Mouse (Mus musculus): ENCODE measurements around the gene Nufip2. TPM values are rescaled to one million over a fixed set of nuclear protein-coding genes. Genes with fewer than 3 reads are reported as not detected.

Gene Nufip2
- polyA plus RNA-seq, 1 experiment from 2014 or later = 4.7 TPM

DNA sequence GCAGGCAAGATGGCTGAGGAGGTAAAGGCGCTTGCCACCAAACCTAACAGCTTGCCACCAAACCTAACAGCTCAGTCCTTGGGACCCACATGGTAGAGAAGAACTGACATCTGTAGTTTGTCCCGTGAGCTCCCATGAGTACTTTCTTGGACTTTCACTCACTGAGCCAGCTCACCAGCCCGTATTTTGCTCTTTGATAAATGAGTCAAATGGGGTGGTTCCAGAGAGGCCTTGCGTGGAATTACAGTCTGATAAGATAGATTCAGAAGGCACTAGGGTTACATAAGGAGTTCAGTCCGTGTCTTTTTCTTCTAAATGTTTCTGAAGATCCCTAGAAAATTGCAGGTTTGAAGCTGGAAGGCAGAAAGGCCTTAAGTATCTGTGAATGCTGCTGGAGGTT is 66.6 kb downstream of the Nufip2 start:
- ATAC-seq (ENCODE audit: insufficient number of reproducible peaks, insufficient read depth, low FRiP score, low TSS enrichment, low read depth) = no peak
- Histone ChIP-seq H3K9me3 (no peaks in the 10 kb centered on the region), H3K4me2 (no peak overlapping the region), H3K4me3 (replicated peaks) (no peak overlapping the region), H3K27me3 (peaks cover 3% of the 10 kb centered on the region; the same call in 1 of the 2 replicates), H3K27ac (no peak overlapping the region), H3K36me3 (no peaks in the 10 kb centered on the region), H3K9ac (replicated peaks) (no peak overlapping the region), H3K4me1 (replicated peaks) (no peaks in the 10 kb centered on the region)
- WGBS = 78% methylated on average over 5 of the region's 5 CpGs

DNA sequence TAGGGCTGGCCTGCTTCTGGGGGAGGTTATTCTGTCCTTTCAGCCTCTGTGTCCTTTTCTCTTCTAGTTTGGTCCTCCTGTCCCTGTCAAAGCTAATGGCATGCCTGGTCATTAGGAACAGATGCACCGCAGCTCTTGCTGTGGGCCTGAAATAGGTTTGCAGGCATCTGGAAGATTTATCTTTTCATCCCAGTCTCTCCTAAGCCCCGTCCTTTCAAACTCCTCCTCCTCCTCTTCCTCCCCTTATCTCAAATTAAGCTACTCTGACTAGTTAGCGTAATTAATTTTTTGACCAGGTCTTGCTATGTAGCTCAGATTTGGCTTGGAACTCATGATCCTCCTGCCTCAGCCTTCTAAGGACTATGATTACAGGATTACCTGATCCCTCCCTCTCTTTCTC is 67.5 kb downstream of the Nufip2 start:
- no peak overlapping the region for H3K4me2 ChIP-seq
- no peak overlapping the region for H3K4me3 ChIP-seq (replicated peaks)
- WGBS = 59% methylated on average over 3 of the region's 3 CpGs

DNA sequence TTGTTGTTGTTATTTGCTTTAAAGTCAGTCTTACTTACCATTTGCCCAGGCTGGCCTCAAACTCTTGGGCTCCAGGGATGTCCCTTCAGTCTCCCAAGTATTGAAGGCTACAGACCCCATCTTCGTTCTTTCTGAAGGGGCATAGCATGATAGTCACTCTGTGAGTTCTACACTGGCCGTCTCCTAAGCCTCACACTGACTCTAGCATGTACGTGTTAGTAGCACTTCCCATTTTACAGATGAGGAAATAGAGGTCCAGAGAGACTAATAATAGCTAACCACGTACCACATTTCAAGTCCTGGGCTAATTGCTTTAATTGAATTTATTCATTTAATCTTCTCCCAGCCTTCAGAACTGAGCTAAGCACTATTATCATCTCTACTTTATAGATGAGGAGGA is 74.1 kb downstream of the Nufip2 start:
- ATAC-seq (ENCODE audit: insufficient number of reproducible peaks, insufficient read depth, low FRiP score, low TSS enrichment, low read depth) = no peak
- no peak overlapping the region for H3K4me2 ChIP-seq
- WGBS = 86% methylated on average over 4 of the region's 4 CpGs
- H3K9me3 ChIP-seq = no peaks in the 10 kb centered on the region
- H3K9ac ChIP-seq (replicated peaks) = no peak overlapping the region
- H3K36me3 ChIP-seq = no peaks in the 10 kb centered on the region
- no peak overlapping the region for H3K27ac ChIP-seq
- no peak overlapping the region for H3K4me3 ChIP-seq (replicated peaks)
- H3K27me3 ChIP-seq = peaks cover 4% of the 10 kb centered on the region; the same call in 1 of the 2 replicates
- H3K4me1 ChIP-seq (replicated peaks) = peaks cover 18% of the 10 kb centered on the region

More for the DNA sequence above, 67.5 kb downstream of the Nufip2 start:
- no peaks in the 10 kb centered on the region for H3K4me1 ChIP-seq (replicated peaks)
- no peaks in the 10 kb centered on the region for H3K36me3 ChIP-seq
- H3K27me3 ChIP-seq = peaks cover 3% of the 10 kb centered on the region; the same call in 1 of the 2 replicates
- no peak overlapping the region for H3K27ac ChIP-seq
- no peaks in the 10 kb centered on the region for H3K9me3 ChIP-seq
- H3K9ac ChIP-seq (replicated peaks) = no peak overlapping the region
- ATAC-seq (ENCODE audit: insufficient number of reproducible peaks, insufficient read depth, low FRiP score, low TSS enrichment, low read depth) = no peak

DNA sequence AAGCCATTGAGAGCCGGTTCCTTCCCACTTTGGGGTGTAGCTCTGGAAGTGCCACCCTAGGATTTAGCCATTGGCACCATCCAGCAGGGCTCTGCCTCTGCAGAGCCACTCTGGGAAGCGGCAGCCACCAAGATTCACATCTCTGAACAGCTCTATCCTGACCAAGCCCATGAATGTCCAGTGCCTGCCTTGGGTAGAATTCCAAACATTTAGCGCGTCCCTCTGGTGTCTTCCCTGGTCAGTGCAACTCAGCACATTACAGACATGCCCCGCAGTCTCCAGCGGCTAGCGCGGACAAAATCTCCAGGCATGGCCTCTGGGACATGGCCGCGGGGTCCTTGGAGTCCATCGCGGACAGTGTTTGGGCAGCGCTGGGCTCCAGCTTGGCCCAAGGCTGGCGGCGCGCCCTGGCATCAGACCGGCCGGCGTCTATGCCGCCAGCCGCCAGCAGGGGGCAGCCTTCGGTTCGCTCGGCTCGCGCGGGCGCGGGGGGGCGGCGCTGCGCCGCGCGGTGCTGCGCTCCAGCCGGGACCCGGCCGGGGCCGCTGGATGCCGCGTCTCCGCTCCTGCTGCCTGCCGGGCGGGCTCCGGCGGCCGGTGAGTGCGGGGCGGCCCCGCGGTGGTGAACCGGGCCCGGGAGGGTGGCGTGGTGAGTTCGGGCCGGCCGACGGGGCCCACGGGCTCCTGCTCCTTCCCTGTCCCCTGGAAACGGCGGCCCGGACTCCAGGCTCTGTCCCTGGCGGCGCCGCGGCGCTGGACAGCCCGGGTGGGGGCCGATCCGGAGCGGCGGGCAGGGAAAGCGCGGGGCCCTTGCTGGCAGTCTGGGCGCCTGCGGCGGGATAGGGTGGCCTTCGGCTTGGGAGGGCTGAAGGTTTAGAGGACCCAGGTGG is 77.1 kb downstream of the Nufip2 start, which contains the start of gene Myo18a:
TSS of gene Myo18a (plus strand) at position 464 of the 890 bp plus-strand sequence.
- H3K36me3 ChIP-seq = no peaks in the 10 kb centered on the region
- H3K4me3 ChIP-seq (replicated peaks) = peak within 1 kb of the TSS; percentile 92
- H3K27me3 ChIP-seq = peaks cover 4% of the 10 kb centered on the region; the same call in 1 of the 2 replicates
- H3K9ac ChIP-seq (replicated peaks) = peak within 1 kb of the TSS; percentile 96
- peak; percentile 67 for ATAC-seq (ENCODE audit: insufficient number of reproducible peaks, insufficient read depth, low FRiP score, low TSS enrichment, low read depth)
- WGBS = 2% methylated on average over 74 of the region's 79 CpGs
- no peaks in the 10 kb centered on the region for H3K9me3 ChIP-seq
- H3K27ac ChIP-seq = peak within 1 kb of the TSS; percentile 89
- H3K4me1 ChIP-seq (replicated peaks) = peaks cover 40% of the 10 kb centered on the region
- H3K4me2 ChIP-seq = peak within 1 kb of the TSS; percentile 90

DNA sequence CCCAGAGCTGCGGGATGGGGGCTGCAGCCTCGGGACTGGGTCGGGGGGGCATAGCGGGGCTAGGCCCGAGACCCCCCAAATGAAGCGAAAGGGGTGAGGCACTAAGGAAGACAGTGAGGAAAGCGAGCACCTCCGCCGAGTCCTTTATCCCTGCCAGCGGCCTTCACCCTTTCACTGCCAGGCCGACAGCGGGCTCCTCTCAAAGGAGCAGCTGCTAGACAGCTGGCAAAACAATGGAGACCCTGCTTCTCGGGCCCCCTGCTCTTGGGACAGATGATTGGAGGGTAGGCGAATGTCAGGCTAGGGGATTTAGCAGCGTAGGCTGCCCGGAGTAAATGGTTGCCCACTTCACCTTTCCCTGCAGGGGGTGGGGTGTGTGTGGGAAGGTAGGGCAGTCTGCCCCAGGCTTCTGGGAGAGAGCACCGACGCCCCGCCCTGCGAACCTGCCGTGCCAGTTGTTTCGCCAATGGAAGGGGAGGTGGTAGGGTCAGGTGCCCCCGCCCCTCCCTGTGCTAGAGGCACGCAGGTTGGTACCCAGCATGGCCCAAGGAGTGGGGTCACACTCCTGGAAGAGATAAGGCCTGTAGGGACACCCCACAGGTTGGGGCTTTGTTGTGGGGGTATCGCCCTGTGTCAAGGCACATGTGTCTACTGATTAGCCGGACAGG is 77.9 kb downstream of the Nufip2 start:
- WGBS = 7% methylated on average over 26 of the region's 26 CpGs
- Histone ChIP-seq H3K4me3 (replicated peaks) (peak overlapping the region; percentile 92), H3K27ac (peak overlapping the region; percentile 89), H3K9me3 (no peaks in the 10 kb centered on the region), H3K4me1 (replicated peaks) (peaks cover 40% of the 10 kb centered on the region), H3K27me3 (peaks cover 4% of the 10 kb centered on the region; the same call in 1 of the 2 replicates), H3K36me3 (no peaks in the 10 kb centered on the region), H3K4me2 (peak overlapping the region; percentile 90), H3K9ac (replicated peaks) (peak overlapping the region; percentile 96)
- peak; percentile 59 for ATAC-seq (ENCODE audit: insufficient number of reproducible peaks, insufficient read depth, low FRiP score, low TSS enrichment, low read depth)

DNA sequence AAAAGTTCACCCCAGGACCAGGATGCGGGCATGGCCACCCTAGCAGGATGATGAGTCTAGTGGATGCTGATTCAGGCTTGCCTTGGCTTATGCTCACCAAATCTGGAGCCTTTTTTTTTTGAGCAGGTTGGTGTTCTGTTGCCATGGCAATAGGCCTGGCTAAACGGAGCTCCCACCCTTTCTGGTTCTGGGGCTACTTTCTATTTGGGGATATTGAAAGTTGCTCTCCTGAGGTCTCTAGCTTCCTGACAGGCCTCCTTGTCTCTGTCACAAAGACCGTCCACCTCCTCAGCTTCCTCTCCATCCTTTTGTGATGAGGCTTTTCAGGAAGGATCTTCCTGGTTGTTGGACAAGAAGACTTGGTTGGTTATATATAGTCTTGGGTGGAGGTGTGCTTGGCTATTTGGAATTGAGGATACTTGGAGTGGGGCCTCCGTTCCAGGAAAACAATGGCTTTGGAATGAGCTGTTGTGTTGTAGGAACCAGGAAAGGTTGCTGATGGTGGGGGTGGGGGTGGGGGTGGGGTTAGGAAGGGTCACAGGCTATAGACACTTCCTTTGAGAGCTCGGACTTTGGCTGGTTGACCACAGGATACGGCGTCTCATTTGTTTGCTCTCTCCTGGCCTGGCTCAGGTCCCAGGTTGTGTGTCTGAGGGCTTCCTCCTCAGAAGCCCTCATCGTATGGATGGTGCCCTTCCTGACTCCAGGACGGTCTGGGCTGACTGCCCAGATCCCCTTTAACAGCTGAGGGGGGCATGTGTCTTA is 78.9 kb downstream of the Nufip2 start:
- Histone ChIP-seq H3K9ac (replicated peaks) (no peak overlapping the region), H3K4me1 (replicated peaks) (peaks cover 40% of the 10 kb centered on the region), H3K36me3 (no peaks in the 10 kb centered on the region), H3K4me3 (replicated peaks) (peak overlapping the region; percentile 92), H3K27ac (no peak overlapping the region), H3K4me2 (peak overlapping the region; percentile 90), H3K9me3 (no peaks in the 10 kb centered on the region), H3K27me3 (peaks cover 4% of the 10 kb centered on the region; the same call in 1 of the 2 replicates)
- no peak for ATAC-seq (ENCODE audit: insufficient number of reproducible peaks, insufficient read depth, low FRiP score, low TSS enrichment, low read depth)
- WGBS = 71% methylated on average over 9 of the region's 9 CpGs

DNA sequence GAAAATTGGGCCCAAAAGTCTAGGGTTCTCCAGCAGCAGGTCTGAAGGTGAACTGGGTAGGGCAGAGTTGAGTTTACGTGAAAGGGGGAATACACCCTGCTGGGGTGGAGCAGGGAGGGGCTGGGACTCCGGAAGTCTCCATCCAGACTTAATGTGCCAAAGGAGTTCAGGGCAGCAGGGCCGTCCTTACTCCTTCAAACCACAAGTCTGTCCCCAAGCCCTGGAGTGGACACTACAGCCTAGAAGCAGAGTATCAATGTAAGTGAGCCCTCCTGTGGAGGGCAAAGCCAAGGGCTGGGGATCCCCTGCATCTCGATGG is 79.5 kb downstream of the Nufip2 start:
- H3K27me3 ChIP-seq = peaks cover 4% of the 10 kb centered on the region; the same call in 1 of the 2 replicates
- H3K4me2 ChIP-seq = peak overlapping the region; percentile 23
- no peak overlapping the region for H3K9ac ChIP-seq (replicated peaks)
- no peak overlapping the region for H3K27ac ChIP-seq
- WGBS = 37% methylated on average over 4 of the region's 4 CpGs
- no peaks in the 10 kb centered on the region for H3K36me3 ChIP-seq
- no peaks in the 10 kb centered on the region for H3K9me3 ChIP-seq
- peaks cover 40% of the 10 kb centered on the region for H3K4me1 ChIP-seq (replicated peaks)
- no peak for ATAC-seq (ENCODE audit: insufficient number of reproducible peaks, insufficient read depth, low FRiP score, low TSS enrichment, low read depth)
- H3K4me3 ChIP-seq (replicated peaks) = 0 out of 2 replicates have a peak overlapping the region, but pooled peaks have one; percentile 2

DNA sequence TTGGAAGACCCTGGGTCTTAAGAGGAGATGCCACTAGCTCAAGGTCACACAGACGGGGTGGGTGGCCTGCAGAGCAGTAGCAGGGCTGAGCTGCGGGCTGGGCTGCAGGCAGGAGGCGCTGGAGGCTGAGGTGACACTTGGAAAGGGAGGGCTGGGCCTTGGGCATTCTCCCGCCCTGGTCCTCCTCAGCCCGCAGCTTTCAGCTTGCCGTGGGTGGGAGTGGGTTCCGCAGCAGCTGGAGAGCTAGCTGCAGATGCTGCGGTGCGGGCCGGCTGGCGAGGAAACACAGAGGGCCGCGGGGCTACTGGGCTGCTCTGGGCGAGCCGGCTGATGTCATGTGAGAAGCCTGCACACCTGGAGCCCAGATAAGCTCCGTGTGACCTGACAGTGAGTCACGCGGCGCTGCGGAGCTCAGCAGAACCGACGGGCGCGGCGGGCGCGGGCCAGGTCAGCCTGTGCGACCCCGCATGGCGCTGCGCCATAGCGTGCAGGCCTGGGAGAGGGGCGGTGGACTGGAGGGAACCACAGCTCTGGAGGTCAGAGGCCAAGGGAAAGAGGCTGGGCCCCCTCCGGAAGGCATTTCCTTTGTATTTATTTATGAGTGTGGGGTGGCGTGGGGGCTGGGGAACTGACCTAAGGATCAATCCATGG is 80.5 kb downstream of the Nufip2 start:
- H3K27me3 ChIP-seq = peaks cover 4% of the 10 kb centered on the region; the same call in 1 of the 2 replicates
- H3K27ac ChIP-seq = peak overlapping the region; percentile 69
- peak overlapping the region; percentile 77 for H3K4me2 ChIP-seq
- WGBS = 2% methylated on average over 35 of the region's 35 CpGs
- H3K36me3 ChIP-seq = no peaks in the 10 kb centered on the region
- H3K9ac ChIP-seq (replicated peaks) = peak overlapping the region; percentile 57
- H3K4me3 ChIP-seq (replicated peaks) = peak overlapping the region; percentile 40
- no peaks in the 10 kb centered on the region for H3K9me3 ChIP-seq
- peaks cover 40% of the 10 kb centered on the region for H3K4me1 ChIP-seq (replicated peaks)
- peak; percentile 30; the same call in 1 of the 2 replicates for ATAC-seq (ENCODE audit: insufficient number of reproducible peaks, insufficient read depth, low FRiP score, low TSS enrichment, low read depth)

DNA sequence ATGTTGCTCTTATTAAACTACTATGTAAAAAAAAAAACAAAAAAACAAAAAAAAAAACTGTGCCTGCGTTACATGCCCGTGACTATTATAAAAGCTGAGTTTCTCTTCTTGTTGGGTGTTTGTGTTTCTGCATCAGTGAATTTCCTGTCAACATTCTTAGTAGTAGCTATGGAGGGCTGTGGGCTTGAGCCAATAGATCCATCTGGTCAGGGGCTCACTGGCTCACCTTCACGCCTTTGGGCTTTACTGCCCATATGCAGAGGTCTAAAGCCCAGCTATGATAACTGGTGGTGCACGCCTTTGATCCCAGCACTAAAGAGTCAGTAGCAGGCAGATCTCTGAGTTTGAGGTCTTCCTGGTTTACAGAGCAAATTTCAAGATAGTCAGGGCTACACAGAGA is 83.5 kb downstream of the Nufip2 start:
- ATAC-seq (ENCODE audit: insufficient number of reproducible peaks, insufficient read depth, low FRiP score, low TSS enrichment, low read depth) = no peak
- H3K9me3 ChIP-seq = no peaks in the 10 kb centered on the region
- no peak overlapping the region for H3K4me2 ChIP-seq
- WGBS = 79% methylated on average over 4 of the region's 4 CpGs
- no peak overlapping the region for H3K9ac ChIP-seq (replicated peaks)
- H3K36me3 ChIP-seq = no peaks in the 10 kb centered on the region
- no peaks in the 10 kb centered on the region for H3K27me3 ChIP-seq
- H3K4me3 ChIP-seq (replicated peaks) = no peak overlapping the region
- no peak overlapping the region for H3K27ac ChIP-seq
- H3K4me1 ChIP-seq (replicated peaks) = peaks cover 34% of the 10 kb centered on the region

DNA sequence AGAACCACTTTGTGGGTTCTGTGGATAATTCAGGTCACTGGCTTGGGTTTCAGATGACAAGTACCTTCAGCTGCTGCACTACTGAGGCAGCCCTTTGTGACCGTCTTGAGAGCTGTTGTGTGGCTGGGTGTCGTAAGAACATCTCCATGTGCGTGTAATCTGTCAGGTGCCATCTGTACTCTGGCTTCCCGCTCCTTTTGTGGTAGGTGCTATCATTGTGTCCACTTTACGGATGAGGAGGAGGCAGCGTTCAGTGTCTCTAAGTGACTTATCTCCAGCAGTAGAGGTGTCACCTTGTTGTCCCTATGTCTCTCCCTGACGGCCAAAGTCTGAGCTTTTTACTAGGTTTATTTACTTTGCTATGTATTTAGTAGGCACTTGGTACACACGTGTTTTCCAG is 84.4 kb downstream of the Nufip2 start:
- H3K9me3 ChIP-seq = no peaks in the 10 kb centered on the region
- no peaks in the 10 kb centered on the region for H3K36me3 ChIP-seq
- H3K4me3 ChIP-seq (replicated peaks) = no peak overlapping the region
- no peak for ATAC-seq (ENCODE audit: insufficient number of reproducible peaks, insufficient read depth, low FRiP score, low TSS enrichment, low read depth)
- no peak overlapping the region for H3K4me2 ChIP-seq
- H3K9ac ChIP-seq (replicated peaks) = no peak overlapping the region
- no peaks in the 10 kb centered on the region for H3K27me3 ChIP-seq
- WGBS = 83% methylated on average over 8 of the region's 8 CpGs
- H3K4me1 ChIP-seq (replicated peaks) = peaks cover 26% of the 10 kb centered on the region
- H3K27ac ChIP-seq = no peak overlapping the region
